Mouse (Mus musculus): Measurements from ENCODE around the gene Tank. TPM values are rescaled to one million over a fixed set of nuclear protein-coding genes. Genes with fewer than 3 reads are reported as not detected.

Tank gene
- polyA plus RNA-seq, 1 experiment from 2014 or later: 36.8 TPM

DNA sequence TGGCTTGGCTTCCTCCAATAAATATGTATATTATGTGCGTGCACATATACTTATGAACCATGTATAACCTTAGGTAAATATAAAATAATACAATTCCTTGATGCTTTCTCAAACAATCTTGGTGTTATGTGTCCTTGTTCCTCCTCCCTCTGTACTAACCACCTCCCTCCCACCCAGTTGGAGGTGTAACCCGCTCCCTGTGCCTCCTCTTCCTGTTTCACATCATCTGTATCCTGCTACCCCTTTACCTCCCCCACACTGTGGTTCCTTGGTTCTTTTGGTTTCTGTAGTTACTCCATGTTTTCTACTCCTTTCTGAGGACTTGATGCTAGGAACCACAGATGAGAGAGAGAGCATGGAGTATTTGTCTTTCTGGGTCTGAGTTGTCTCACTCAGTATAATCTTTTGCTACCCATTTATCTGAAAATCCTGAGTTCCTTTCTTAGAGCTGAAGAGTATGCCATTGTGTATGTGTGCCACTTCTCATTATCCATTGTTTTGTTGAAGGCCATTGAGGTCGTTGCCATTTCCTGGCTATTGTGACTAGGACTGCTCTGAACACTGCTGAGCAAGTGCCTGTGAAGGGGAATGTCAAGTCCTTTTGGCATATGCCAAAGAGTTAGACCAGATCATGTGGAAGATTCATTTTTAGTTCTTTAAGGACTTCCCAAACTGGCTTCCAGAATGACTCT lies 52.6 kb downstream of the Tank start:
- ATAC-seq (no peak), DNase-seq (ENCODE audit: low spot score) (no peak)
- Histone ChIP-seq H3K4me2 (ENCODE audit: low read length) (no peak overlapping the region), H3K4me1 (ENCODE audit: control insufficient read depth, insufficient read depth, low read length) (no peaks in the 10 kb centered on the region), H3K9ac (ENCODE audit: low read length) (no peak overlapping the region), H3K4me3 (ENCODE audit: low read depth, low read length) (no peak overlapping the region), H3K36me3 (ENCODE audit: control insufficient read depth, insufficient read depth, low read length) (0 out of 2 replicates have a peak, but pooled peaks cover 10% of the 10 kb centered on the region), H3K9me3 (replicated peaks; ENCODE audit: control insufficient read depth, low read length) (no peaks in the 10 kb centered on the region), H3K27me3 (replicated peaks; ENCODE audit: control insufficient read depth, insufficient read depth, low read length) (no peaks in the 10 kb centered on the region), H3K27ac (ENCODE audit: low read depth, low read length) (no peak overlapping the region)
- 79% methylated on average over 3 of the region's 3 CpGs for WGBS

DNA sequence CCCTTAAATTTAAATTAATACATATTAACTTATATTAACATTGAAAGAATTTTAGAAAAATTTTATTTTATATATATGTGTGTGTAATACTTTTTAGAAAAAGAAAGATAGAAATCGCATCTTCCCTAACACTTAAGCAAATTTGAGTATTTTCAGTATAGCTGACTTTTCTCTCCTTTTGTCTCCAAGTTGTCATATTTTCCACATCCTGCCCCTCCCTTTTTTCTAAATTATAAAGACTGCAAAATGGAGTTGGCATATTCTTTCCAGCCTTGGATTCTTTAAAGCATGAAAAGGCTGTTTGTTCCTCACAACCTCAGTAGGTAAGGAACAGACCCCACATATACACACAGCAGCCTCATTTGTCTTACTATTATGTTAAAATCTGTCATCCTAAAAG lies 56.7 kb downstream of the Tank start:
- H3K9me3 ChIP-seq (replicated peaks; ENCODE audit: control insufficient read depth, low read length): no peaks in the 10 kb centered on the region
- H3K27ac ChIP-seq (ENCODE audit: low read depth, low read length): no peak overlapping the region
- H3K36me3 ChIP-seq (ENCODE audit: control insufficient read depth, insufficient read depth, low read length): no peaks in the 10 kb centered on the region
- H3K4me1 ChIP-seq (ENCODE audit: control insufficient read depth, insufficient read depth, low read length): no peaks in the 10 kb centered on the region
- H3K4me2 ChIP-seq (ENCODE audit: low read length): no peak overlapping the region
- H3K9ac ChIP-seq (ENCODE audit: low read length): no peak overlapping the region
- 95% methylated on average over 1 of the region's 1 CpGs for WGBS
- DNase-seq (ENCODE audit: low spot score) (no peak), ATAC-seq (no peak)
- no peaks in the 10 kb centered on the region for H3K27me3 ChIP-seq (replicated peaks; ENCODE audit: control insufficient read depth, insufficient read depth, low read length)
- H3K4me3 ChIP-seq (ENCODE audit: low read depth, low read length): no peak overlapping the region

DNA sequence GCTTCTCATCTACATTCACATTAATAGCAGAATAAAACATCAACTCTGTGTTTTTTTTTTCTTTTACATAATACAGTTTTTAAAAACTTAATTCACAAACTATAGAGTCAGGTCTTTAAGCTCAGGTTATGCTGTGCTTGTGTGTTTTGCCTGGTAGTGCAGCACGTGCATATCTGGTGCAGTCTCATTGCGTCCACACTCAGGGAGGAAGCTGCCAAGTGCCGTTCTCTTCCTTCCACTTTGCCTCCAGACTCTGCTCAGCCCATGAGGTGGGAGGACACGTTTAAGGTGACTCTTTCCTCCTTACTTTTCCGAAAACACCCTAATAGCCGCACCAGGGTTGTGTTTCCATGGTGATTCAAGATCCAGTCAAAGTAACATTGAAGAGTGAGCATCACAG lies 59.8 kb downstream of the Tank start:
- H3K9ac ChIP-seq (ENCODE audit: low read length): no peak overlapping the region
- no peak overlapping the region for H3K4me2 ChIP-seq (ENCODE audit: low read length)
- no peak for DNase-seq (ENCODE audit: low spot score)
- H3K36me3 ChIP-seq (ENCODE audit: control insufficient read depth, insufficient read depth, low read length): no peaks in the 10 kb centered on the region
- no peak for ATAC-seq
- no peaks in the 10 kb centered on the region for H3K9me3 ChIP-seq (replicated peaks; ENCODE audit: control insufficient read depth, low read length)
- H3K27ac ChIP-seq (ENCODE audit: low read depth, low read length): no peak overlapping the region
- no peak overlapping the region for H3K4me3 ChIP-seq (ENCODE audit: low read depth, low read length)
- H3K4me1 ChIP-seq (ENCODE audit: control insufficient read depth, insufficient read depth, low read length): no peaks in the 10 kb centered on the region
- 69% methylated on average over 6 of the region's 6 CpGs for WGBS
- no peaks in the 10 kb centered on the region for H3K27me3 ChIP-seq (replicated peaks; ENCODE audit: control insufficient read depth, insufficient read depth, low read length)

DNA sequence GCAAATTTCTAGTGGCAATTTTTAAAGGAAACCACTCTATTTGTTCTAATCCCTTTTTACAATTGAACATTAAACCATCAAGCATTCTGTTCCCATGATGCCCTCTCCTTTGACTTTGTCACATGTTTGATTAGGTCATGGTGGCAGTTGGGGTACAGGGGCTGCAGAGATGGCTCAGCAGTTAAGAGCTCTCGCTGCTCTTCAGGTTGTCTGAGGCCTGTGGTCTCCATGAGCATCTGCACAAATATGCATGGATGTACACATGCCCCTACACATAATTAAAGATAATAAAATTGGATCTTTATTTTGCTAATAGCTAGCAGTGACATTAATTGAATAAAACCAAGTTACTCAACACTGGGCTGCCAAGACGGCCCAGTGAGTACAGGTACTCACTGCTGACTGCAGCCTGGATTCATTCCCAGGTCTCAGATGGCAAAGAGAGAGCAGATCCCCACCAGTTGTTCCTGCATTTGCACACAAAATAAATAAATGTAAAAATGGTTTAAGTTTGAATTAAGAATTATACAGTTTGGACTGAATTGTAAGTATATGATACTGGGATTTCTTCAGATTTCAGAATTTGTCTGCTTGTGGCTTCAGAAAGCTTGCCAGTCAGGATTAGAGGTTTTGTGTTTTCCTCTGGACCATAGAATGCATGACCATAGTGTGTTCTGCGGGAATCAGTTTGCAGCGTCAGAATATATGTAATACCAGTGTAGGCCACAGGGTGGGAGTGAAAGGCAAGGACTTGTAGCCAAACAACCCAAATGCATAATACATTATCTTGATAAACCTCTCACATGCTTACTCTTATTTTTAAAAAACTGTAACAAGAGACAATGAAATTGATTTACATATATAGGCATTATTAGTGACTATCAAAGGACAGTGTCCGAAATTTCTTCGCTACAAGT lies 64.3 kb downstream of the Tank start:
- H3K4me3 ChIP-seq (ENCODE audit: low read depth, low read length): no peak overlapping the region
- no peak overlapping the region for H3K27ac ChIP-seq (ENCODE audit: low read depth, low read length)
- H3K36me3 ChIP-seq (ENCODE audit: control insufficient read depth, insufficient read depth, low read length): no peaks in the 10 kb centered on the region
- 53% methylated on average over 6 of the region's 6 CpGs for WGBS
- H3K27me3 ChIP-seq (replicated peaks; ENCODE audit: control insufficient read depth, insufficient read depth, low read length): no peaks in the 10 kb centered on the region
- H3K9ac ChIP-seq (ENCODE audit: low read length): no peak overlapping the region
- peak; percentile 92 for ATAC-seq
- DNase-seq (ENCODE audit: low spot score): peak; percentile 82
- H3K4me2 ChIP-seq (ENCODE audit: low read length): no peak overlapping the region
- no peaks in the 10 kb centered on the region for H3K4me1 ChIP-seq (ENCODE audit: control insufficient read depth, insufficient read depth, low read length)
- no peaks in the 10 kb centered on the region for H3K9me3 ChIP-seq (replicated peaks; ENCODE audit: control insufficient read depth, low read length)

DNA sequence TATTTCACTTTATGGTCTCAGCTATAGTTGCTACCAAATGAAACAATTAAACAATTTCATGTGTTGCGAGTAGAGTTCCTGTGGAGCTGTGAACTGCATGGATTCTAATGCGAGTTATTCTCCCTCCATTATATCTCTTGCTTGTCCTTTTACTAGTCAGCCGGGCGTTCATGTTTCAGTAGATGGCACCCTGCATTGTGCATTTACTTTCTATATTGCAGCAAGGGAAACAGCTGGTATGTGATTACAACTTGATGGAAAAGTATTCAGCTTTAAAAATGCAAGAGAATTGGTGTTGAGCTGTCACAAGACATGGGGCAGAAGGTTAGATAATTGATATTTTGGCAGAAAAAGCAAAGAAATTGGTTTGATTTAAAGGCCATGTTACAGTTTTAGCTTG lies 72.8 kb downstream of the Tank start:
- H3K9ac ChIP-seq (ENCODE audit: low read length): no peak overlapping the region
- no peak overlapping the region for H3K4me3 ChIP-seq (ENCODE audit: low read depth, low read length)
- no peaks in the 10 kb centered on the region for H3K9me3 ChIP-seq (replicated peaks; ENCODE audit: control insufficient read depth, low read length)
- 50% methylated on average over 4 of the region's 4 CpGs for WGBS
- H3K27ac ChIP-seq (ENCODE audit: low read depth, low read length): peak overlapping the region; percentile 21; the same call in 1 of the 2 replicates
- ATAC-seq (no peak), DNase-seq (ENCODE audit: low spot score) (peak; percentile 53)
- H3K27me3 ChIP-seq (replicated peaks; ENCODE audit: control insufficient read depth, insufficient read depth, low read length): no peaks in the 10 kb centered on the region
- no peak overlapping the region for H3K4me2 ChIP-seq (ENCODE audit: low read length)
- peaks cover 5% of the 10 kb centered on the region; the same call in 1 of the 2 replicates for H3K36me3 ChIP-seq (ENCODE audit: control insufficient read depth, insufficient read depth, low read length)
- peaks cover 11% of the 10 kb centered on the region for H3K4me1 ChIP-seq (ENCODE audit: control insufficient read depth, insufficient read depth, low read length)

DNA sequence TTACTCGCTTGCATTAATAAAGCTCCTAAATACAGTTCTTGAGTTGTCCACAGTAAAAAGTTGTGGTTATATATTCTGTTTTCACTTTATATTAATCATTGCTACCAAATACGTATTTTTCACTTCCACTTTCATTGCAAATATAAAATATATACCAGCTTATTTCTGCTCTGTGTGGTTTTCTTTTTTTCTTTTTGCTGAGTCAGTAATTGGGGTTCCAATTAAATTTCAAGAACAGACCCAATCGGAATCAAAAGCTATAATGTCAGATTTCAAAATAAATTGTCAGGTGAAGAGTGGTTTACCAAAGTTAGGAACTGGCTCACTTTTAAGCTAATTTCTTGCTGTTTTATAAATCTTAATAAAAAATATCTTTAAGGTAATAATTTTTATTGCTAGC lies 73.3 kb downstream of the Tank start:
- Histone ChIP-seq H3K4me3 (ENCODE audit: low read depth, low read length) (no peak overlapping the region), H3K27ac (ENCODE audit: low read depth, low read length) (no peak overlapping the region), H3K4me1 (ENCODE audit: control insufficient read depth, insufficient read depth, low read length) (peaks cover 11% of the 10 kb centered on the region), H3K36me3 (ENCODE audit: control insufficient read depth, insufficient read depth, low read length) (peaks cover 5% of the 10 kb centered on the region; the same call in 1 of the 2 replicates), H3K27me3 (replicated peaks; ENCODE audit: control insufficient read depth, insufficient read depth, low read length) (no peaks in the 10 kb centered on the region), H3K4me2 (ENCODE audit: low read length) (no peak overlapping the region), H3K9ac (ENCODE audit: low read length) (no peak overlapping the region), H3K9me3 (replicated peaks; ENCODE audit: control insufficient read depth, low read length) (no peaks in the 10 kb centered on the region)
- no peak for DNase-seq (ENCODE audit: low spot score)
- WGBS: 77% methylated on average over 3 of the region's 3 CpGs
- no peak for ATAC-seq

DNA sequence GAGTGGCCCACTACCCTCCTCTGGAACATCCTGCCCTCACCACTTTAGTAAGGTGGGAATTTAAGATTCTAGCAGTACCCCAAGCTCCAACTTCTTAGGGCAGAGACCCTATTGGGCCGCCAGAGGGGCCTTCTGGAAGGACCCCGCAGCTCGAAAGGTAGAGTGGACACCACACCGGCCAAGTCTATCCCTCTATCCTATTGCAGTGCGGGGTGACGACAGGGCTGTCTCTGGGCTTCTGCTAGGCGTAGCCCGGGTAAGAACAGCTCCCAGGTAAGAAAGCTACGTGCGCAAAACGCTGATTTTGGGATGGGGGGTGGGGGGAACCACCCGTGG lies 76.6 kb downstream of the Tank start:
- H3K36me3 ChIP-seq (ENCODE audit: control insufficient read depth, insufficient read depth, low read length): no peaks in the 10 kb centered on the region
- no peaks in the 10 kb centered on the region for H3K9me3 ChIP-seq (replicated peaks; ENCODE audit: control insufficient read depth, low read length)
- DNase-seq (ENCODE audit: low spot score): no peak
- ATAC-seq: peak; percentile 8
- 2% methylated on average over 12 of the region's 12 CpGs for WGBS
- peak overlapping the region; percentile 86 for H3K4me2 ChIP-seq (ENCODE audit: low read length)
- H3K27me3 ChIP-seq (replicated peaks; ENCODE audit: control insufficient read depth, insufficient read depth, low read length): no peaks in the 10 kb centered on the region
- H3K9ac ChIP-seq (ENCODE audit: low read length): peak overlapping the region; percentile 86
- H3K4me3 ChIP-seq (ENCODE audit: low read depth, low read length): peak overlapping the region; percentile 55
- H3K4me1 ChIP-seq (ENCODE audit: control insufficient read depth, insufficient read depth, low read length): peaks cover 14% of the 10 kb centered on the region
- peak overlapping the region; percentile 98 for H3K27ac ChIP-seq (ENCODE audit: low read depth, low read length)

DNA sequence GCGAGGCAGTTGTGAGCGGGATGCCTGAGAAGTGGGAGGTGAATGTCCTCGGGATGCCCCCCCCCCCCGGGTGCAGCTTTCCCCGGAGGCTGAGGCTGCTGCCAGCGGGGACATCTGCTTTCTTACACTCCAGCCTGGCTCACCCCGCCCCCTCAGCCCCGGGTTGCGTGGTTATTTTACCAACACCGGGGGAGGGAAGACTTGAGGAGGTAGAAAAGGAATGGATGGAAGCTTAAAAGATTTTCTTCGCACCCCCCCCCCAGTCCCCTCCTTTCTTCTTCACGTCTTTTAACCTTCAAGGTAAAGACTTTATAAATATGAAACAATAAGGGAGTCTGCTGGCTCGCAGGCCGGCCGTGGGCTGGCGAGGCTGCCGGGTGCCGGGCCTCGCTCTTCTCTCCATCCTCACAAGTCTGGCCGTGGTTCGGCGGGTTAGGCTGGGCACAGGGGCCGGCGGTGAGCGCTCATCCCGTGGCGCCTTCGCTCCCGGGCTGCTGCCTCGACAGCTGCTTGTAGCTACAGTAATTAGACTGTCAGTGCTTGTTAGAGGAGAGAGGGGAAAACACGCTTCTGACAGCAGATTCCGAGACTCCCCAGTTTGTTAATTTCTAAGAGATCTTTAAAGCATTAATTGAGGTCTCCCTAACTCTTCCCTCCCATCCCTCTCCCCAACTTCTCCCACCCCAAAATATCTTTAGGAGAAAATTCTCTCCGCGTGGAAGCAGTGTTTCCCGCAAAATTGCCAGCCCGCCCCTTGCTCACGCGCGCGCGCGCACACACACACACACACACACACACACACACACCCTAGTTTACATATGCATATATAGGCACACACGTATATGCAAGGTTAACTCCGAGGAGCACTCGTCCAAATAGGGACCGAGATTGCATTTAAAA lies 77.2 kb downstream of the Tank start:
- DNase-seq (ENCODE audit: low spot score): peak; percentile 84
- H3K27me3 ChIP-seq (replicated peaks; ENCODE audit: control insufficient read depth, insufficient read depth, low read length): no peaks in the 10 kb centered on the region
- H3K4me2 ChIP-seq (ENCODE audit: low read length): peak overlapping the region; percentile 86
- under 1% methylated on average over 45 of the region's 46 CpGs for WGBS
- H3K36me3 ChIP-seq (ENCODE audit: control insufficient read depth, insufficient read depth, low read length): no peaks in the 10 kb centered on the region
- H3K9me3 ChIP-seq (replicated peaks; ENCODE audit: control insufficient read depth, low read length): no peaks in the 10 kb centered on the region
- peak overlapping the region; percentile 55 for H3K4me3 ChIP-seq (ENCODE audit: low read depth, low read length)
- H3K27ac ChIP-seq (ENCODE audit: low read depth, low read length): peak overlapping the region; percentile 98
- peak; percentile 75 for ATAC-seq
- peaks cover 14% of the 10 kb centered on the region for H3K4me1 ChIP-seq (ENCODE audit: control insufficient read depth, insufficient read depth, low read length)
- peak overlapping the region; percentile 86 for H3K9ac ChIP-seq (ENCODE audit: low read length)
